Mouse (Mus musculus): ENCODE results near the gene Wbp2.

Gene Wbp2

GRCm38 (mm10) chr11:116062521-116062920 lies 24.3 kb downstream of the Wbp2 start:
- DNase-seq (ENCODE audit: low spot score in 2 of 2) = no peak

- no peak for DNase-seq (ENCODE audit: low spot score in 2 of 2)
Observed at GRCm38 (mm10) chr11:116061641-116062415, 25.0 kb downstream of the Wbp2 start.

GRCm38 (mm10) chr11:116060596-116060995 lies 26.2 kb downstream of the Wbp2 start:
- no peak for DNase-seq (ENCODE audit: low spot score in 2 of 2)

GRCm38 (mm10) chr11:116059691-116060025 lies 27.1 kb downstream of the Wbp2 start:
- no peak for DNase-seq (ENCODE audit: low spot score in 2 of 2)

- DNase-seq (ENCODE audit: low spot score in 2 of 2) = no peak
Observed at GRCm38 (mm10) chr11:116058868-116059690, 27.7 kb downstream of the Wbp2 start.

- DNase-seq (ENCODE audit: low spot score in 2 of 2) = no peak
Observed at GRCm38 (mm10) chr11:116058022-116058614, 28.7 kb downstream of the Wbp2 start.

- DNase-seq (ENCODE audit: low spot score in 2 of 2) = no peak
Observed at GRCm38 (mm10) chr11:116057237-116057881, 29.4 kb downstream of the Wbp2 start.

- DNase-seq (ENCODE audit: low spot score in 2 of 2) = no peak
Observed at GRCm38 (mm10) chr11:116055873-116056272, 30.9 kb downstream of the Wbp2 start.

GRCm38 (mm10) chr11:116053510-116054229 lies 33.1 kb downstream of the Wbp2 start:
- DNase-seq (ENCODE audit: low spot score in 2 of 2) = no peak

GRCm38 (mm10) chr11:116050196-116050595 lies 36.6 kb downstream of the Wbp2 start:
- no peak for DNase-seq (ENCODE audit: low spot score in 2 of 2)

- no peak for DNase-seq (ENCODE audit: low spot score in 2 of 2)
Observed at GRCm38 (mm10) chr11:116049610-116050009, 37.2 kb downstream of the Wbp2 start.

GRCm38 (mm10) chr11:116045173-116045572 lies 41.6 kb downstream of the Wbp2 start:
- no peak for DNase-seq (ENCODE audit: low spot score in 2 of 2)

- DNase-seq (ENCODE audit: low spot score in 2 of 2) = no peak
Observed at GRCm38 (mm10) chr11:116043286-116043685, 43.5 kb downstream of the Wbp2 start.

GRCm38 (mm10) chr11:116042372-116043138 lies 44.2 kb downstream of the Wbp2 start:
- DNase-seq (ENCODE audit: low spot score in 2 of 2) = no peak

- no peak for DNase-seq (ENCODE audit: low spot score in 2 of 2)
Observed at GRCm38 (mm10) chr11:116041833-116042232, 45.0 kb downstream of the Wbp2 start.

- no peak for DNase-seq (ENCODE audit: low spot score in 2 of 2)
Observed at GRCm38 (mm10) chr11:116040593-116040992, 46.2 kb downstream of the Wbp2 start.

- no peak for DNase-seq (ENCODE audit: low spot score in 2 of 2)
Observed at GRCm38 (mm10) chr11:116037826-116038225, 49.0 kb downstream of the Wbp2 start.

GRCm38 (mm10) chr11:116036671-116037070 lies 50.1 kb downstream of the Wbp2 start:
- no peak for DNase-seq (ENCODE audit: low spot score in 2 of 2)

- no peak for DNase-seq (ENCODE audit: low spot score in 2 of 2)
Observed at GRCm38 (mm10) chr11:116034584-116034983, 52.2 kb downstream of the Wbp2 start.
